Mouse (Mus musculus): ENCODE measurements around the gene Cab39l. TPM values are rescaled to one million over a fixed set of nuclear protein-coding genes. Genes with fewer than 3 reads are reported as not detected.

Gene Cab39l
- polyA plus RNA-seq, 1 experiment from 2014 or later = 40.4 TPM

Other genes starting within 250 kb of the Cab39l start
- gene Rcbtb1, start 239.8 kb upstream of the Cab39l start, polyA plus RNA-seq (2016; fragmentation: Nextera tagmentation; extraction: Ambion mirVana) = 30.4 and 30.8 TPM in 2 replicates
- not detected in 2 replicates for gene Gm6904, start 180.8 kb upstream of the Cab39l start, polyA plus RNA-seq (2016; fragmentation: Nextera tagmentation; extraction: Ambion mirVana)
- not detected in 2 replicates for gene Phf11a, start 143.4 kb upstream of the Cab39l start, polyA plus RNA-seq (2016; fragmentation: Nextera tagmentation; extraction: Ambion mirVana)
- 0.49 and 0.60 TPM in 2 replicates for gene Phf11b, start 99.6 kb upstream of the Cab39l start, polyA plus RNA-seq (2016; fragmentation: Nextera tagmentation; extraction: Ambion mirVana)
- 0.45 and 0.65 TPM in 2 replicates for gene Phf11d, start 75.5 kb upstream of the Cab39l start, polyA plus RNA-seq (2016; fragmentation: Nextera tagmentation; extraction: Ambion mirVana)
- gene Phf11c, start 45.6 kb upstream of the Cab39l start, polyA plus RNA-seq (2016; fragmentation: Nextera tagmentation; extraction: Ambion mirVana) = 0.67 and 0.71 TPM in 2 replicates
- gene Setdb2, start 88 bp upstream of the Cab39l start, polyA plus RNA-seq (2016; fragmentation: Nextera tagmentation; extraction: Ambion mirVana) = 9.8 and 11.4 TPM in 2 replicates
- gene Cdadc1, start 157.0 kb downstream of the Cab39l start, polyA plus RNA-seq (2016; fragmentation: Nextera tagmentation; extraction: Ambion mirVana) = 20.2 and 23.1 TPM in 2 replicates
- gene Shisa2, start 184.3 kb downstream of the Cab39l start, polyA plus RNA-seq (2016; fragmentation: Nextera tagmentation; extraction: Ambion mirVana) = 3.0 and 3.6 TPM in 2 replicates

Measured in liver, embryonic 12.5 days (tissue).